Mouse (Mus musculus): ENCODE data around the gene Pars2. TPM values are rescaled to one million over a fixed set of nuclear protein-coding genes. Genes with fewer than 3 reads are reported as not detected.

Gene Pars2
- polyA plus RNA-seq, 1 experiment: 2.8 TPM

DNA sequence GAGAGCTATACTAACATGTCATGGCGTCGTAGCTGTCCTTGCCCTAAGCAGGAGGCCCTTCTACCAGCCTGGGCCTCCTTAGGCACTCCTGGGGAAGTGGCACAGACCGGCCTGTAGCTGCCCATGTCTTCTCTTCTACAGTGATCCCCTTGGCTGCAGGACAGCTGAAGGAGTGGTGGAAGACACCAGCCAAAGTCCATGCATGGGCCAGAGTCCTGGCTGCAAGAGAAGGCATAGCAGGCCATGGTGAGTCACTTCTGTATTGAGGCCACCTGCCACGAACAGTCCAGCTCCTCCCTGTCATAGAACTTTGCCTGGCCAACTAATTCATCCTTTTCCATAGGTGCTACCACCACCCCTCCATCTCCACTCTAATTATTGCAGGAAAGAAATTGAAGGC is 32.0 kb upstream of the Pars2 start:
- no peak for TF ChIP-seq POLR2A (IDR thresholded peaks at IDR 0.05; ENCODE audit: borderline replicate concordance, low read depth, low read length)
- TF ChIP-seq CTCF (IDR thresholded peaks at IDR 0.05; ENCODE audit: low read depth, low read length): no peak
- Histone ChIP-seq H3K4me3 (ENCODE audit: insufficient read depth, low read length) (no peak overlapping the region), H3K4me1 (ENCODE audit: control insufficient read depth, insufficient read depth, low read length) (no peaks in the 10 kb centered on the region), H3K27ac (ENCODE audit: insufficient read depth, low read depth, low read length) (no peak overlapping the region)

- Histone ChIP-seq H3K4me1 (ENCODE audit: control insufficient read depth, insufficient read depth, low read length) (no peaks in the 10 kb centered on the region), H3K27ac (ENCODE audit: insufficient read depth, low read depth, low read length) (no peak overlapping the region), H3K4me3 (ENCODE audit: insufficient read depth, low read length) (no peak overlapping the region)
- TF ChIP-seq CTCF (IDR thresholded peaks at IDR 0.05; ENCODE audit: low read depth, low read length) (no peak), POLR2A (IDR thresholded peaks at IDR 0.05; ENCODE audit: borderline replicate concordance, low read depth, low read length) (no peak)
Measured at GRCm38 (mm10) chr4:106621428-106621827, 29.4 kb upstream of the Pars2 start.

GRCm38 (mm10) chr4:106622030-106622493 is 28.8 kb upstream of the Pars2 start, which contains the start of gene Ttc22:
Ttc22 (plus strand) TSS chr4:106622432.
- Histone ChIP-seq H3K4me3 (ENCODE audit: insufficient read depth, low read length) (no peak within 1 kb of the TSS), H3K27ac (ENCODE audit: insufficient read depth, low read depth, low read length) (no peak within 1 kb of the TSS), H3K4me1 (ENCODE audit: control insufficient read depth, insufficient read depth, low read length) (no peaks in the 10 kb centered on the region)
- TF ChIP-seq POLR2A (IDR thresholded peaks at IDR 0.05; ENCODE audit: borderline replicate concordance, low read depth, low read length) (no peak), CTCF (IDR thresholded peaks at IDR 0.05; ENCODE audit: low read depth, low read length) (no peak)

- TF ChIP-seq POLR2A (IDR thresholded peaks at IDR 0.05; ENCODE audit: borderline replicate concordance, low read depth, low read length) (no peak), CTCF (IDR thresholded peaks at IDR 0.05; ENCODE audit: low read depth, low read length) (no peak)
- no peaks in the 10 kb centered on the region for H3K4me1 ChIP-seq (ENCODE audit: control insufficient read depth, insufficient read depth, low read length)
- H3K4me3 ChIP-seq (ENCODE audit: insufficient read depth, low read length): no peak overlapping the region
- H3K27ac ChIP-seq (ENCODE audit: insufficient read depth, low read depth, low read length): no peak overlapping the region
Measured at GRCm38 (mm10) chr4:106622712-106623111, 28.2 kb upstream of the Pars2 start.

GRCm38 (mm10) chr4:106624271-106624670 is 26.6 kb upstream of the Pars2 start:
- H3K27ac ChIP-seq (ENCODE audit: insufficient read depth, low read depth, low read length): no peak overlapping the region
- TF ChIP-seq CTCF (IDR thresholded peaks at IDR 0.05; ENCODE audit: low read depth, low read length): no peak
- no peak for TF ChIP-seq POLR2A (IDR thresholded peaks at IDR 0.05; ENCODE audit: borderline replicate concordance, low read depth, low read length)
- no peaks in the 10 kb centered on the region for H3K4me1 ChIP-seq (ENCODE audit: control insufficient read depth, insufficient read depth, low read length)
- H3K4me3 ChIP-seq (ENCODE audit: insufficient read depth, low read length): no peak overlapping the region

DNA sequence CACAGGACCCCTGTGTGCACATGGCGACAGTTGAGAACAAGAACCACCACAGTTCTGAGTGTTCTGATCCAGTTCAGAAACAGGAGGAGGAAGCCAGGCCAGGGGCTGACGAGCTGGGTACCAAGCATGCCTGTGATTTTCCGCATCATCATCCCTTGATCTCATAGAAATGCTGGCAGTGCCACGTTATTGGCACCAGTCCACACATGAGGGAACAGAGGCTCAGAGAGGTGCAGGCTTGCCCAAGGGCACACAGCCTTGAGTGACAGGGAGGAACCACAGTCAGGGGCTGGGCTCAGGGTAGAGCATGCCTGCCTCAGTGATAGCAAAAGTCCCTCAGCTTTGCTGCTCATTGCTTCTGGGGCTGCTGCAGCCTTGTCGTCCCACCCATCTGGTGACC is 23.1 kb upstream of the Pars2 start:
- Histone ChIP-seq H3K27ac (ENCODE audit: insufficient read depth, low read depth, low read length) (no peak overlapping the region), H3K4me3 (ENCODE audit: insufficient read depth, low read length) (no peak overlapping the region), H3K4me1 (ENCODE audit: control insufficient read depth, insufficient read depth, low read length) (no peaks in the 10 kb centered on the region)
- no peak for TF ChIP-seq POLR2A (IDR thresholded peaks at IDR 0.05; ENCODE audit: borderline replicate concordance, low read depth, low read length)
- no peak for TF ChIP-seq CTCF (IDR thresholded peaks at IDR 0.05; ENCODE audit: low read depth, low read length)

DNA sequence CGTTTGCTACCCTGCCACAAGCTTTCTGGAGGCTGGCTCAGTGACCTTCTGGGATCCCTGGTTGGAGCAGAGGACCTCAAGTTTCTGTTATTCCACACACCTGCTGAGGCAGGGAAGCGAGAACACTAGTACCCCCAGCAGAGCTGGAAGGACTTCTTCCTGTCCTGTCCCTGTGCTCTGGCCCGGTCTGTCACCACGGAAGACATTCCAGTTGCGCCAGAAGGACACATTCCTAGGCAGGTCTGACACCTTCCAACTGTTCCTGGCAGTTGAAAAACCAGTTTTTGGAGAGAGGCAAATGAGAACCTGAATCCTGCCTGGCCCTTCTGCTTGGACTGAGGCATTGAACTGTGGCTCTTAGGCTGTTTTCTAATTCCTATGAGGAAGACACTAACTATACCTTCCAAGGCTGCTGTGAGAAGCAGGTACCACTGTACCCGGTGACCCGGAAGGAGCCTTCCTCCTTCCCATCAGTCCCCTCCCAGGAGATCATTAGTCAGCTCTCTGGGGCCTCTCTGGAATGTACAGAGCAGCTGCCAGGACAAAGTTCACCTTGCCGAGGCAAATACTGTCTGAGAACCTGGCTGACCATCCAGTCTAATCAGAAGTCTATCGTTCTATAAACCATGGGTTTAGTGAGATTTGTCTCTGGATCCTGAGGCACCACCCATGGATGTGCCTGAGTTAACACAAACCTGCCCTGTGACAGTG is 22.1 kb upstream of the Pars2 start:
- TF ChIP-seq CTCF (IDR thresholded peaks at IDR 0.05; ENCODE audit: low read depth, low read length) (no peak), POLR2A (IDR thresholded peaks at IDR 0.05; ENCODE audit: borderline replicate concordance, low read depth, low read length) (no peak)
- H3K27ac ChIP-seq (ENCODE audit: insufficient read depth, low read depth, low read length): no peak overlapping the region
- H3K4me1 ChIP-seq (ENCODE audit: control insufficient read depth, insufficient read depth, low read length): no peaks in the 10 kb centered on the region
- H3K4me3 ChIP-seq (ENCODE audit: insufficient read depth, low read length): no peak overlapping the region

- Histone ChIP-seq H3K4me3 (ENCODE audit: insufficient read depth, low read length) (no peak overlapping the region), H3K4me1 (ENCODE audit: control insufficient read depth, insufficient read depth, low read length) (no peaks in the 10 kb centered on the region), H3K27ac (ENCODE audit: insufficient read depth, low read depth, low read length) (no peak overlapping the region)
- TF ChIP-seq POLR2A (IDR thresholded peaks at IDR 0.05; ENCODE audit: borderline replicate concordance, low read depth, low read length): no peak
- TF ChIP-seq CTCF (IDR thresholded peaks at IDR 0.05; ENCODE audit: low read depth, low read length): no peak
Measured at GRCm38 (mm10) chr4:106629374-106629773, 21.5 kb upstream of the Pars2 start.

GRCm38 (mm10) chr4:106630333-106631220 is 20.3 kb upstream of the Pars2 start:
- TF ChIP-seq POLR2A (IDR thresholded peaks at IDR 0.05; ENCODE audit: borderline replicate concordance, low read depth, low read length) (no peak), CTCF (IDR thresholded peaks at IDR 0.05; ENCODE audit: low read depth, low read length) (no peak)
- Histone ChIP-seq H3K27ac (ENCODE audit: insufficient read depth, low read depth, low read length) (no peak overlapping the region), H3K4me3 (ENCODE audit: insufficient read depth, low read length) (no peak overlapping the region), H3K4me1 (ENCODE audit: control insufficient read depth, insufficient read depth, low read length) (no peaks in the 10 kb centered on the region)

DNA sequence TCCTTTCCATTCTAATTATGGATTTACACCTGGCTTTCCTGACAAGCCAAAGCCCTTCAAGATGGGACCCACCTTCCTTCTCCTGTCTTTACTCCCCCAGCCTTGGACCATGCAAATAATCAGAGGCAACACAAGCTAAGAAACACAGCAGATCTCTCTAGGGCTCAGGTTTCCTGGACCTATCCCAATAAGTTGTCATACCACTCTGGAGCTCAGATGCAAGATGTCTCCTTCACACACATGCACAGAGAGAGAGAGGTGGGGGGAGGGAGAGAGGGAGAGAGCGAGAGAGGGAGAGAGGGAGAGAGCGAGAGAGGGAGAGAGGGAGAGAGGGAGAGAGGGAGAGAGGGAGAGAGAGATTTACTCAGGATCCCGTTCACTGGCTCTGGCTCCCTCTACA is 18.6 kb upstream of the Pars2 start:
- no peak overlapping the region for H3K4me3 ChIP-seq (ENCODE audit: insufficient read depth, low read length)
- TF ChIP-seq POLR2A (IDR thresholded peaks at IDR 0.05; ENCODE audit: borderline replicate concordance, low read depth, low read length) (no peak), CTCF (IDR thresholded peaks at IDR 0.05; ENCODE audit: low read depth, low read length) (no peak)
- no peaks in the 10 kb centered on the region for H3K4me1 ChIP-seq (ENCODE audit: control insufficient read depth, insufficient read depth, low read length)
- H3K27ac ChIP-seq (ENCODE audit: insufficient read depth, low read depth, low read length): no peak overlapping the region

Data from bone marrow macrophage, adult 2 months (primary cell).